Mouse (Mus musculus) lung, embryonic 14.5 days (tissue): Measurements from ENCODE around the gene Rhox3f. TPM values are rescaled to one million over a fixed set of nuclear protein-coding genes. Genes with fewer than 3 reads are reported as not detected.
"Not testable (repeated sequence)": the region's sequence is repeated elsewhere in the genome, so short reads cannot be mapped to it uniquely, and the experiment has no call there.

Experiments
- ATAC-seq: fragments of 200-750 bp; cut with Nextera tagmentation; 2 replicates; pipeline ENCODE4 v1.8.0; 2017; ENCODE audit warnings: mild to moderate bottlenecking, moderate TSS enrichment, moderate library complexity; ENCODE audit not compliant: insufficient read depth
- DNase-seq: peaks from one replicate; pipeline ENCODE4 v3.0.0-alpha.2; 2015
- H3K27ac ChIP-seq: fragments of 300-500 bp; sonication (generic); 2 replicates; pipeline ENCODE4 v1.5.1; 2014; ENCODE audit warnings: low read depth, mild to moderate bottlenecking, moderate library complexity
- H3K27me3 ChIP-seq: fragments of 300-500 bp; sonication (generic); 2 replicates; pipeline ENCODE4 v1.6.1; 2014; ENCODE audit warnings: low read length, control low read depth; ENCODE audit not compliant: insufficient read depth
- H3K36me3 ChIP-seq: fragments of 300-500 bp; sonication (generic); 2 replicates; pipeline ENCODE4 v1.6.1; 2014; ENCODE audit warnings: control low read depth; ENCODE audit not compliant: insufficient read depth
- H3K4me1 ChIP-seq: fragments of 300-500 bp; sonication (generic); 2 replicates; pipeline ENCODE4 v1.6.1; 2014; ENCODE audit warnings: antibody characterized with exemption, control low read depth; ENCODE audit not compliant: insufficient read depth
- H3K4me2 ChIP-seq: fragments of 300-500 bp; sonication (generic); 2 replicates; pipeline ENCODE4 v1.6.1; 2014; ENCODE audit warnings: mild to moderate bottlenecking
- H3K4me3 ChIP-seq: fragments of 300-500 bp; sonication (generic); 2 replicates; pipeline ENCODE4 v1.5.1; 2014; ENCODE audit warnings: low read depth, low read length
- H3K9ac ChIP-seq: fragments of 300-500 bp; sonication (generic); 2 replicates; pipeline ENCODE4 v1.6.1; 2014
- H3K9me3 ChIP-seq: fragments of 300-500 bp; sonication (generic); 2 replicates; pipeline ENCODE4 v1.6.1; 2016; ENCODE audit warnings: low read depth, low read length, control low read depth
- WGBS: fragments of 180-500 bp; shearing (Covaris S2); extraction: QIAGEN DNeasy Blood & Tissue Kit; methylation state at CpG from one replicate; pipeline ENCODE4 v1.1.7; 2014; 5-methylcytosine and 5-hydroxymethylcytosine counted together
- polyA plus RNA-seq: library from polyadenylated mRNA; unstranded; fragments of >200 nt; fragmentation: Nextera tagmentation; extraction: Ambion mirVana; gene quantifications from 2 replicates; pipeline ENCODE4 v1.2.1, GENCODE M21; 2014

Gene Rhox3f
- not detected in 2 replicates for polyA plus RNA-seq

DNA sequence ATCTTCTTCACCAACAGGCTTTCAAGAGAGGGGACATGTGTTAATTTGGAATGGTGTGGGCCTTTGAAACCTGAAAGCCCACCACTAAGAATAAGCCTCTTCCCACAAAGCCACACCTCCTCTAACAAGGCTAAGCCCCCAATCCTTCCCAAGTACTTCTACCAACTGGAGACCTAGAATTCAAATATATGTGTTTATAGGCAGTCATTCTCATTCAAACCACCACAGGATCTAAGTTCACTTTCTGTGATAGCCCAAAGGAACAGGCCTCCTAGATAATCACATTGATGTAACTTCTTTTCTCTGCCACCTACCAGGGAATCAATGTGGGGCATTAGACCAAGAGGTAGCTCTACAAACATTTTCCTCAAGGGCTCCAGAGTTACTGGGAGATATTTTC is at the start of gene Rhox3f:
TSS of gene Rhox3f (plus strand) at position 301 of the 400 bp plus-strand sequence.
- H3K9ac ChIP-seq, H3K4me2 ChIP-seq, H3K36me3 ChIP-seq, DNase-seq, H3K27me3 ChIP-seq, H3K4me1 ChIP-seq, H3K4me3 ChIP-seq, ATAC-seq, H3K9me3 ChIP-seq, H3K27ac ChIP-seq: not testable (repeated sequence)

DNA sequence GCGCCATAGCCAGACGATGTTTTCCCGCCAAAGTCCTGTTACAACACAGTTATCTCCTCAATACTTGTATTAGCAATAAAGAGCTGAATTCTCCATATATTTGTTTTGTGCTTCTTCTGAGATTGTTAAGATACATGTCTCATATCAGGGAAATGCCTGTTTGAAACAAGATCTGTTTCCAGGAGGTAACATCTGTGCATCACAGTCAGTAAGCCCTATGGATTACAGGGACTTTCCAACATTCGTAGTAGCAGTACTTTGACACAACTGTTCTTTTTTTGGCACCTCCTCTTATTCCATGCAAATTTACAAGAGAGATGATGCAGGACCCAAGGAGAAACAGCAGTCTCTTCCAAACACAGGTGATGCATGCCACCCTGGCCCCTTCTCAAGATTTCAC is 39.1 kb upstream of the Rhox3f start, which contains the start of gene Rhox3e:
TSS of gene Rhox3e (plus strand) at position 301 of the 400 bp plus-strand sequence.
- ATAC-seq: not testable (repeated sequence)
- WGBS: no CpG with 5 or more reads among the region's 4 CpGs

DNA sequence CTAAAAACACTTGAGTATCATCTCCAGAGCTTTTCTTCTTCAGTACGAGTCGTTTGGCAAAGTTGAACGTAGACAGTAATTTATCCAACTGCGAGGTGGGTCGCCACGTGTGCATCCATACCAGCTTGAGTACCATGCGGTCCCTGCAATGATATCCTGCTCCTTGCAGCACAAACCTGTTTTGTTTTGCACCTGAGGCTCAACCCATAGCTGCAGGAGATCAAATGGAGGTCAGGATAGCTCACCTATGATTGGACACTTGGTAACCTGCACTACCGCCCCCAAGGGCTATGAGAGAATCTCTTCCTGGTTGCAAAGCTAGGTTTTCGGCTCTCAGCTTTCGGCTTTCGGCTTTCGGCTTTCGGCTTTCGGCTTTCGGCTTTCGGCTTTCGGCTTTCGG is 23.7 kb upstream of the Rhox3f start, which contains the start of gene Rhox4e:
TSS of gene Rhox4e (plus strand) at position 301 of the 400 bp plus-strand sequence.
- H3K27me3 ChIP-seq, H3K9ac ChIP-seq, H3K4me3 ChIP-seq, H3K4me1 ChIP-seq, H3K36me3 ChIP-seq, H3K4me2 ChIP-seq, H3K27ac ChIP-seq, DNase-seq, ATAC-seq, H3K9me3 ChIP-seq: not testable (repeated sequence)
- 96% methylated on average over 10 of the region's 18 CpGs for WGBS

More for the DNA sequence above, 39.1 kb upstream of the Rhox3f start, which contains the start of gene Rhox3e:
- H3K4me1 ChIP-seq, H3K4me3 ChIP-seq, H3K9ac ChIP-seq, H3K27me3 ChIP-seq, DNase-seq, H3K36me3 ChIP-seq, H3K27ac ChIP-seq, H3K4me2 ChIP-seq, H3K9me3 ChIP-seq: not testable (repeated sequence)

DNA sequence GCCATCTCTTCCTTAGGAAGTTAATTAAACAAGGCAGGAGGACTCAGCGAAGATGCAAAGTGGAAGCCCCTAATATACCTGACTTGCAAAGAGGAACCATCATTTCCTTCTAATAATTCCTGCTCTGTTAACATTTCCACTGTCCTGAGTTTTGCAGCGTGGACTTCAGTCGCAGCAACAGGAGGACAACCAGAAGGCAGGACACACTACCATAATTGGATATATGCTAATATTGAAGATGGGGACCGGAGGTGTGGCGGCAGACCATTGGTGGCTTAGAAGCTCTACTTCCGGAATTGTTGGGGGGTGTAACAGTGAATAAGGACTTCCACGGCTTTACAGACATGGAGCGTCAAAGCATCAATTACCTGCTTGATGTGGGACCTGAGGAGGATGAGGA is 9.7 kb upstream of the Rhox3f start, which contains the start of gene Rhox2f:
TSS of gene Rhox2f (plus strand) at position 301 of the 400 bp plus-strand sequence.
- not testable (repeated sequence) for DNase-seq, H3K9ac ChIP-seq, ATAC-seq, H3K27me3 ChIP-seq, H3K4me1 ChIP-seq, H3K4me2 ChIP-seq, H3K27ac ChIP-seq, H3K36me3 ChIP-seq, H3K9me3 ChIP-seq, H3K4me3 ChIP-seq
- WGBS: 83% methylated on average over 5 of the region's 8 CpGs

DNA sequence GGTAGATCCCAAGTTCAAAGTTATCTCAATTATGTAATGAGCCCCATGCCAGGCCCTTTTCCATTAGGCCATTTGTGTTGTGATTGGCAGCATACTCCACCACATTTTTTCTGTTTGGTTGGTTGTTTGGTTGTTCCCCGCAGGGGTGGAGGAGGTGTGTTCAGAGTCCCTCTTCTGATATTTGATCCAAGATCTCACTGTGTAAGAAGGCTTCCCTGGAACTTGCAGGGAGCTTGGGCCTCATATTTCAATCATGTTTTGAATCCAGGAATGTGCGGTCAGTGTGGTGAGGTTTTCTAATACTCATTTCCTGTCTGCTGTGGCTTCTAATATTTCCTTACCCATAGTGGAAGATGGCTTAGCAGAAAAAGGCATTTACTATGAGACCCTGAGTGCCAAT is 8.2 kb upstream of the Rhox3f start:
- not testable (repeated sequence) for H3K27me3 ChIP-seq, H3K9me3 ChIP-seq, H3K27ac ChIP-seq, DNase-seq, H3K4me2 ChIP-seq, H3K9ac ChIP-seq, ATAC-seq, H3K4me3 ChIP-seq, H3K36me3 ChIP-seq, H3K4me1 ChIP-seq
- 21% methylated on average over 2 of the region's 2 CpGs for WGBS

DNA sequence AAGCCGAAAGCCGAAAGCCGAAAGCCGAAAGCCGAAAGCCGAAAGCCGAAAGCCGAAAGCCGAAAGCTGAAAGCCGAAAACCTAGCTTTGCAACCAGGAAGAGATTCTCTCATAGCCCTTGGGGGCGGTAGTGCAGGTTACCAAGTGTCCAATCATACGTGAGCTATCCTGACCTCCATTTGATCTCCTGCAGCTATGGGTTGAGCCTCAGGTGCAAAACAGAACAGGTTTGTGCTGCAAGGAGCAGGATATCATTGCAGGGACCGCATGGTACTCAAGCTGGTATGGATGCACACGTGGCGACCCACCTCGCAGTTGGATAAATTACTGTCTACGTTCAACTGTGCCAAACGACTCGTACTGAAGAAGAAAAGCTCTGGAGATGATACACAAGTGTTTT is 26.8 kb downstream of the Rhox3f start, which contains the start of gene Rhox4f:
TSS of gene Rhox4f (minus strand) at position 101 of the 400 bp plus-strand sequence.
- WGBS: 95% methylated on average over 14 of the region's 19 CpGs
- H3K27ac ChIP-seq, H3K27me3 ChIP-seq, H3K4me3 ChIP-seq, H3K9ac ChIP-seq, ATAC-seq, H3K4me1 ChIP-seq, H3K9me3 ChIP-seq, DNase-seq, H3K36me3 ChIP-seq, H3K4me2 ChIP-seq: not testable (repeated sequence)

DNA sequence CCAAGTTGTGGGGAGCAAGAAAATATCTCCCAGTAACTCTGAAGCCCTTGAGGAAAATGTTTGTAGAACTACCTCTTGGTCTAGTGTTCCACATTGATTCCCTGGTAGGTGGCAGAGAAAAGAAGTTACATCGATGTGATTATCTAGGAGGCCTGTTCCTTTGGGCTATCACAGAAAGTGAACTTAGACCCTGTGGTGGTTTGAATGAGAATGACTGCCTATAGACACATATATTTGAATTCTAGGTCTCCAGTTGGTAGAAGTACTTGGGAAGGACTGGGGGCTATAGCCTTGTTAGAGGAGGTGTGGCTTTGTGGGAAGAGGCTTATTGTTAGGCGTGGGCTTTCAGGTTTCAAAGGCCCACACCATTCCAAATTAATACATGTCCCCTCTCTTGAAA is 47.7 kb downstream of the Rhox3f start, which contains the start of gene Rhox3g:
TSS of gene Rhox3g (minus strand) at position 101 of the 400 bp plus-strand sequence.
- H3K27ac ChIP-seq, ATAC-seq, H3K4me3 ChIP-seq, H3K9me3 ChIP-seq, H3K9ac ChIP-seq, H3K36me3 ChIP-seq, H3K27me3 ChIP-seq, DNase-seq, H3K4me1 ChIP-seq, H3K4me2 ChIP-seq: not testable (repeated sequence)
- 84% methylated on average over 2 of the region's 2 CpGs for WGBS

Other genes starting within 250 kb of the Rhox3f start
- not detected in 2 replicates for gene Rhox3a2, start 201.0 kb upstream of the Rhox3f start, polyA plus RNA-seq
- gene Rhox4a2, start 190.1 kb upstream of the Rhox3f start, polyA plus RNA-seq: not detected in 2 replicates
- gene Rhox2b, start 168.9 kb upstream of the Rhox3f start, polyA plus RNA-seq: not detected in 2 replicates
- gene Rhox4b, start 148.5 kb upstream of the Rhox3f start, polyA plus RNA-seq: not detected in 2 replicates
- not detected in 2 replicates for gene Rhox2c, start 127.3 kb upstream of the Rhox3f start, polyA plus RNA-seq
- gene Rhox3c, start 122.4 kb upstream of the Rhox3f start, polyA plus RNA-seq: not detected in 2 replicates
- gene Rhox4c, start 100.7 kb upstream of the Rhox3f start, polyA plus RNA-seq: not detected in 2 replicates
- gene Rhox2d, start 87.6 kb upstream of the Rhox3f start, polyA plus RNA-seq: not detected in 2 replicates
- not detected in 2 replicates for gene Rhox4d, start 66.6 kb upstream of the Rhox3f start, polyA plus RNA-seq
- gene Rhox2e, start 50.5 kb upstream of the Rhox3f start, polyA plus RNA-seq: not detected in 2 replicates
- not detected in 2 replicates for gene Rhox3e, start 39.0 kb upstream of the Rhox3f start, polyA plus RNA-seq
- not detected in 2 replicates for gene Rhox4e, start 23.6 kb upstream of the Rhox3f start, polyA plus RNA-seq
- gene Rhox2f, start 9.6 kb upstream of the Rhox3f start, polyA plus RNA-seq: not detected in 2 replicates
- not detected in 2 replicates for gene Rhox4f, start 26.7 kb downstream of the Rhox3f start, polyA plus RNA-seq
- gene Rhox3g, start 47.6 kb downstream of the Rhox3f start, polyA plus RNA-seq: not detected in 2 replicates
- not detected in 2 replicates for gene Rhox2g, start 62.5 kb downstream of the Rhox3f start, polyA plus RNA-seq
- not detected in 2 replicates for gene Rhox4g, start 70.3 kb downstream of the Rhox3f start, polyA plus RNA-seq
- gene Rhox3h, start 87.8 kb downstream of the Rhox3f start, polyA plus RNA-seq: not detected in 2 replicates
- not detected in 2 replicates for gene Rhox2h, start 92.3 kb downstream of the Rhox3f start, polyA plus RNA-seq
- gene Rhox5, start 223.8 kb downstream of the Rhox3f start, polyA plus RNA-seq: 4.0 and 4.7 TPM in 2 replicates
- gene Rhox6, start 245.9 kb downstream of the Rhox3f start, polyA plus RNA-seq: not detected in 2 replicates